Mouse (Mus musculus): ENCODE measurements around the gene Hoxa1.

DNA sequence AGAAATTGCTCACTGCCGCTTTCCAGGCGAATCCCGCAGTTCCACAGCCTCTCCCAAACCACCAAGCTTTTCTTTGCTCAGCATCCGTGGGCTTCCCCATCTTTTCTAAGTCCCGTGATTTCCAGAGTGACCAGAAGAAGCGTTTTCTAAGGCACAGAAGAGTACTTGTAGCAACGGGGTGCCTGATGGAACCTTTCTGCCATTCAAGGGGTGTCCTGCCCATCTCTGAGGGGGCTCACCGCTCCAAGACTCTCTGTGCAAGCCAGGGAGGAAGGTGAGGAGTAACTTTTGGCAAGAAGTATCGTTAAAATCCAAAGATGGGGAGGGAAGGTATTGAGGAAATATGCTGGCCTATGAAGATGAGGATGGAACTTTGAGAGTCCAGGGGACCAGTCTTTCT, 19.7 kb upstream of the Hoxa1 start:
- TF ChIP-seq POLR2A (IDR thresholded peaks at IDR 0.05; ENCODE audit: insufficient read length, low read depth) (no peak), USF1 (IDR thresholded peaks at IDR 0.05; ENCODE audit: low read depth) (no peak), POLR2AphosphoS2 (IDR thresholded peaks at IDR 0.05; ENCODE audit: insufficient read length, low read depth) (no peak), REST (IDR thresholded peaks at IDR 0.05; ENCODE audit: insufficient read depth, insufficient read length) (no peak), TCF12 (IDR thresholded peaks at IDR 0.05; ENCODE audit: insufficient read depth, poor library complexity, severe bottlenecking) (no peak)
